In the genomic region with DNA sequence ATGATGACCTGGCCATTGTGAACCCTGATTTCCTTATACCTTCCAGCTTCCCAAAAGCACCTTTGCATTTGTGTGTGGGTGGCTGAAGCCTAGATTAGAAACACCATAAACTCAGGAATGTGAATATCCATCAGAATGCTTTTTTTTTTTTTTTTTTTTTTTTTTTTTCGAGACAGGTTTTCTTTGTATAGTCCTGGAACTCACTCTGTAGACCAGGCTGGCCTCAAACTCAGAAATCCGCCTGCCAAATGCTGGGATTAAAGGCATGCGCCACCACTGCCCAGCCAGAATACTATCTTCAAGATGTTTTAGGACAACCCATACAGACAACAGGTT, we compare ENCODE assay signal across 8 mouse cellular contexts. TPM values are rescaled to one million over a fixed set of nuclear protein-coding genes. Genes with fewer than 3 reads are reported as not detected.
A peak's percentile ranks its signal among the peaks of the same experiment; 100 is the strongest.
DNase-seq lines count a peak whose midpoint lies in the region; ATAC-seq and TF ChIP-seq lines count a peak whose summit lies in the region.

No protein-coding gene starts in this region.

- WGBS in heart, embryonic 13.5 days: 26% methylated on average over 3 of the region's 3 CpGs
- WGBS in forebrain, embryonic 16.5 days: 18% methylated on average over 3 of the region's 3 CpGs
- WGBS in liver, postnatal 0 days (ENCODE audit: insufficient replicate concordance): 41% methylated on average over 3 of the region's 3 CpGs

- H3K9ac ChIP-seq in heart, embryonic 13.5 days: peak overlapping the region; percentile 94
- peak overlapping the region; percentile 86 for H3K9ac ChIP-seq in forebrain, embryonic 16.5 days (replicated peaks; ENCODE audit: low read depth, low read length)
- peak overlapping the region; percentile 96 for H3K9ac ChIP-seq in liver, postnatal 0 days (replicated peaks)

- no peak for DNase-seq in heart, postnatal 36 days
- no peak for DNase-seq in liver, postnatal 0 days
- DNase-seq in natural killer cell, adult 2 months (ENCODE audit: low spot score in 2 of 2): no peak
- DNase-seq in frontal cortex, postnatal 10 days (ENCODE audit: low spot score in 2 of 2): no peak
- DNase-seq in adrenal gland, adult 2 months: no peak

- H3K9me3 ChIP-seq in heart, embryonic 13.5 days: no peaks in the 10 kb centered on the region
- H3K9me3 ChIP-seq in E14TG2a.4 (ENCODE audit: low read length): no peaks in the 10 kb centered on the region
- H3K9me3 ChIP-seq in forebrain, embryonic 16.5 days (ENCODE audit: control insufficient read depth, low read length): no peaks in the 10 kb centered on the region
- no peaks in the 10 kb centered on the region for H3K9me3 ChIP-seq in liver, postnatal 0 days (ENCODE audit: low read length)

- intact Hi-C loops in heart, postnatal 36 days (cut with DNase I): loop anchor here (1.0 kb wide), 2 partner anchors 71 to 80 kb away; a partner anchor contains a TSS

- no peak for TF ChIP-seq EP300 in liver, postnatal 0 days (IDR thresholded peaks at IDR 0.05; ENCODE audit: low read depth)

- H3K4me1 ChIP-seq in heart, embryonic 13.5 days: peaks cover 25% of the 10 kb centered on the region
- peaks cover 52% of the 10 kb centered on the region for H3K4me1 ChIP-seq in E14TG2a.4 (replicated peaks; ENCODE audit: low read depth, low read length)
- peaks cover 14% of the 10 kb centered on the region for H3K4me1 ChIP-seq in forebrain, embryonic 16.5 days (replicated peaks; ENCODE audit: control insufficient read depth, insufficient read depth, low read length)
- peaks cover 18% of the 10 kb centered on the region; the same call in 1 of the 2 replicates for H3K4me1 ChIP-seq in liver, postnatal 0 days (ENCODE audit: insufficient read depth)

- ATAC-seq in heart, embryonic 13.5 days (ENCODE audit: extremely low read depth, insufficient number of reproducible peaks, low FRiP score, low TSS enrichment): no peak
- ATAC-seq in forebrain, embryonic 16.5 days: 0 out of 2 replicates have a peak, but pooled peaks have one; percentile 4
- no peak for ATAC-seq in liver, postnatal 0 days

- peak overlapping the region; percentile 98 for H3K27ac ChIP-seq in heart, embryonic 13.5 days (replicated peaks)
- H3K27ac ChIP-seq in forebrain, embryonic 16.5 days (ENCODE audit: low read length): peak overlapping the region; percentile 96
- peak overlapping the region; percentile 98 for H3K27ac ChIP-seq in liver, postnatal 0 days (ENCODE audit: low read depth)

- no peak for TF ChIP-seq CTCF in E14TG2a.4 (conservative IDR thresholded peaks at IDR 0.05; ENCODE audit: low read length)
- no peak for TF ChIP-seq CTCF in liver, postnatal 0 days (IDR thresholded peaks at IDR 0.05; ENCODE audit: low read depth)

- H3K4me3 ChIP-seq in heart, embryonic 13.5 days: peak overlapping the region; percentile 91
- H3K4me3 ChIP-seq in E14TG2a.4 (replicated peaks; ENCODE audit: low read length): peak overlapping the region; percentile 93
- H3K4me3 ChIP-seq in forebrain, embryonic 16.5 days (replicated peaks; ENCODE audit: low read length): peak overlapping the region; percentile 96
- H3K4me3 ChIP-seq in liver, postnatal 0 days (ENCODE audit: low read depth, low read length): peak overlapping the region; percentile 91

- peak overlapping the region; percentile 87 for H3K4me2 ChIP-seq in heart, embryonic 13.5 days
- H3K4me2 ChIP-seq in forebrain, embryonic 16.5 days (ENCODE audit: low read length): peak overlapping the region; percentile 62
- peak overlapping the region; percentile 92 for H3K4me2 ChIP-seq in liver, postnatal 0 days (ENCODE audit: low read depth, low read length)

- no peaks in the 10 kb centered on the region for H3K27me3 ChIP-seq in heart, embryonic 13.5 days (replicated peaks)
- H3K27me3 ChIP-seq in E14TG2a.4 (ENCODE audit: insufficient read depth, low read length): no peaks in the 10 kb centered on the region
- no peaks in the 10 kb centered on the region for H3K27me3 ChIP-seq in forebrain, embryonic 16.5 days (replicated peaks; ENCODE audit: control insufficient read depth, insufficient read depth, low read length)
- no peaks in the 10 kb centered on the region for H3K27me3 ChIP-seq in liver, postnatal 0 days (ENCODE audit: insufficient read depth, low read length)

- H3K36me3 ChIP-seq in heart, embryonic 13.5 days: 0 out of 2 replicates have a peak, but pooled peaks cover 4% of the 10 kb centered on the region
- H3K36me3 ChIP-seq in E14TG2a.4 (ENCODE audit: insufficient read depth, low read length): peaks cover 12% of the 10 kb centered on the region
- H3K36me3 ChIP-seq in forebrain, embryonic 16.5 days (ENCODE audit: control insufficient read depth, insufficient read depth): no peaks in the 10 kb centered on the region
- 0 out of 2 replicates have a peak, but pooled peaks cover 3% of the 10 kb centered on the region for H3K36me3 ChIP-seq in liver, postnatal 0 days (replicated peaks; ENCODE audit: insufficient read depth, low read length)

RNA-seq across cellular contexts. Expression of a gene that starts 0.9 kb away (rescaled TPM):
- polyA plus RNA-seq in heart, embryonic 13.5 days (2015; fragmentation: Nextera tagmentation; extraction: Ambion mirVana): 54.3 and 59.7 TPM in 2 replicates
- total RNA-seq in heart, postnatal 36 days (2021): 10 to 100 TPM; 24.1 to 30.2 TPM
- 101 and 107 TPM in 2 replicates for polyA plus RNA-seq in forebrain, embryonic 16.5 days (2015; fragmentation: Nextera tagmentation; extraction: Ambion mirVana)
- polyA plus RNA-seq in liver, postnatal 0 days (2015; fragmentation: Nextera tagmentation; extraction: Ambion mirVana): 33.9 and 34.9 TPM in 2 replicates
- total RNA-seq in adrenal gland, adult 2 months (2021): 10 to 100 TPM; 38.8 to 47.9 TPM
- 47.0 and 48.1 TPM in 2 replicates for polyA plus RNA-seq in adrenal gland, adult 2 months (2012; rRNA removed)

RNA-seq across cellular contexts. Expression of a gene that starts 25.1 kb away (rescaled TPM):
- polyA plus RNA-seq in heart, embryonic 13.5 days (2015; fragmentation: Nextera tagmentation; extraction: Ambion mirVana): 0.50 and 0.98 TPM in 2 replicates
- 1 to 10 TPM; 1.2 to 2.2 TPM for total RNA-seq in heart, postnatal 36 days (2021)
- polyA plus RNA-seq in forebrain, embryonic 16.5 days (2015; fragmentation: Nextera tagmentation; extraction: Ambion mirVana): 0.20 and 0.60 TPM in 2 replicates
- 8.2 and 9.4 TPM in 2 replicates for polyA plus RNA-seq in liver, postnatal 0 days (2015; fragmentation: Nextera tagmentation; extraction: Ambion mirVana)
- 1 to 10 TPM; 2.1 to 2.6 TPM for total RNA-seq in adrenal gland, adult 2 months (2021)
- polyA plus RNA-seq in adrenal gland, adult 2 months (2012; rRNA removed): 3.8 and 4.7 TPM in 2 replicates
